Mouse (Mus musculus): ENCODE results near the gene Cenpt. TPM values are rescaled to one million over a fixed set of nuclear protein-coding genes. Genes with fewer than 3 reads are reported as not detected.
"Not testable (repeated sequence)": the region's sequence is repeated elsewhere in the genome, so short reads cannot be mapped to it uniquely, and the experiment has no call there.

Gene Cenpt
- total RNA-seq, 1 experiment from 2014 or later: 7.5 TPM

DNA sequence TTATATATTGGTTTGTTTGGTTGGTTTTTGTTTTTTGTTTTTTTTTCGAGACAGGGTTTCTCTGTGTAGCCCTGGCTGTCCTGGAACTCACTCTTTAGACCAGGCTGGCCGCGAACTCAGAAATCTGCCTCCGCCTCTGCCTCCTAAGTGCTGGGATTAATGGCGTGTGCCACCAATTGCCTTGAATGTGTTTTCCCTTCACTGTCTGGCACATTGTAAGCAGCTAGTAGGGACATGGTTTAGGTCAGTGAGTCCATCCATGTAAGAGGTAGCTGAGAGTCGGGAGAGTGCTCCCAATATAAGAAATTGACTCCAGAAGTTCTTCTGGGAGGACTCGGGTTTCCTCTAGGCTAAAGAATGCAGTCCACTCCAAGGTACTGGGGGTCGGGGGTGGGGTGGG, 1.2 kb upstream of the Cenpt start:
- DNase-seq: no peak

DNA sequence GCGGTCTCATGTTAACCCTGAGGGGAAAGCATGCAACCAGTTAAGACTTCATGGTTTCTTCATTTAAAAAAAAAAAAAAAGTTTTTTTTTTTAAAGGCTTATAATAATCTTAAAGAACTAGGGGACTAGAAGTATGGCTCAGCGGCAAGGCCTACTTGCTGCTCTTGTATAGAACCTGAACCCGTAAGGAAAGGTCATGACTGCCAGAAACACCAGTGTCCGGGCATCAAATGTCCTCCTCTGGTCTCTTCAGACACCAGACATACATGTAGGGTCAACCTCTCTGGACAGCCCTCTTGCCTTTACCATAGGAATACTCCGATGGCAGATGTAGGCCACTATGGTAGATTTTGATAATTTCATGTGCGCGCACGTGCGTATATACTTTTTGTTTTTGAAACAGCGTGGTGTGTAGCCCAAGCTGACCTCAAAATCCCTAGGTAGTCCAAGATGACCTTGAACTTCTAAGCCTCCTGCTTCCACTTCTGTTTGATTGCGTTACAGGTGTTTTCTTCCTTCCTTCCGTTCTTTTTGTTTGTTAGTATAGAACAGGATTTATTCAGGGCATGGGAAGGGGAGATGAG, 840 bp downstream of the Cenpt start:
- no peak for DNase-seq

DNA sequence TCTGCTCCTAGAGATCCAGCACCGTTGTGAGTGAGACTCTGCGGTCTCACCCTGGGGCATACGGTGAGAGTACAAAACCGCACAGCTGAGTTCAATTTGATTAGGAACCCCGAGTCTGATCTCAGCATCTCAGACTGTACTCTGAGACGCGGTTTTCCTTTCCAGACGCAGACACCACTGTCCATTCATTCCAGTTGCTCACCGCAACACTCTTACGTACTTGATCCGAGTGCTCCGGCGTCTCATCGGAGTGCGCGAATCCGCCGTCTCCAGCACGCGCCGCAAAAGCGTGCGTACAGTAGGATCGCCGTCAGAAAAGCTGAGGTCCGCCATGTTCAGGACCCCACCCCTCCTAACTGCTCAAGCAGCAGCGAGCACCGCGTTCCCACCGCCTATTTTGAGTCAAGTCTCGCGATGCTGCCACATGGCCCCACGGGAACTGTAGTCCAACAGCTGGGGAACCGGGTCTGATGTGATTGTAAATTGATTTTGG, 1.4 kb downstream of the Cenpt start:
- peak; percentile 89 for DNase-seq

DNA sequence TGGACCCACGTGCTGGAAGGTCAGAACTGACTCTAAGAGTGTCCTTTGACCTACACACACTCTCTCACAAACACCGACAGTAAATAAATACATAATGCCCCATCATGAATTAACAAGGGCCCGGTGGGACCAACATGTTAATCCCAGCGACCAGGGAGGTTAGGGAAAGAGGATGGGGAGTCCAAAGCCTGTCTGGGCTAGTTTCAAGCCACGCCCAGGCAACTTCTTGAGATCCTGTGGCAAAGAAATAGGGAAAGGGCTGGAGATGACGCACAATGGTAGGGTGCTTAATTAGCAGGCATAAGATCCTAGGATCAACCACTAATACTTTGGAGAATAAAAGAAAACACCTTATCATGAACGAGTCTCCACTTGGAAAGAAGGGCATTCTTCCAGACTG, 2.5 kb downstream of the Cenpt start:
- no peak for DNase-seq

DNA sequence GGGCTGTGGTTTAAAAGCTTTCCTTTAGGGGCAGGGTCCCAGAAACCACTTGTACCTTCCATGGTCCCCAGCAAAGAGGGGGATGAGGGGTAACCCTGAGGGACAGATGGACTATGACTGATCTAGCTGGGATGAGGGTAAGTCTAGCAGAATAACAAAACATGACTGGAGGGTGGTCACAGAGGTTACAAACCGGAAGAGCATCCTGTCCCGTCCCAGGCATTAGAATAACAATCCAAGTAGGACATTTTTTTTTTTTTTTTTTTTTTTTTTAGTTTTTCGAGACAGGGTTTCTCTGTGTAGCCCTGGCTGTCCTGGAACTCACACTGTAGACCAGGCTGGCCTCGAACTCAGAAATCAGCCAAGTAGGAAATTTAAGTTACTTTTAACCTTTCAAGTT, 3.1 kb downstream of the Cenpt start:
- DNase-seq: no peak

DNA sequence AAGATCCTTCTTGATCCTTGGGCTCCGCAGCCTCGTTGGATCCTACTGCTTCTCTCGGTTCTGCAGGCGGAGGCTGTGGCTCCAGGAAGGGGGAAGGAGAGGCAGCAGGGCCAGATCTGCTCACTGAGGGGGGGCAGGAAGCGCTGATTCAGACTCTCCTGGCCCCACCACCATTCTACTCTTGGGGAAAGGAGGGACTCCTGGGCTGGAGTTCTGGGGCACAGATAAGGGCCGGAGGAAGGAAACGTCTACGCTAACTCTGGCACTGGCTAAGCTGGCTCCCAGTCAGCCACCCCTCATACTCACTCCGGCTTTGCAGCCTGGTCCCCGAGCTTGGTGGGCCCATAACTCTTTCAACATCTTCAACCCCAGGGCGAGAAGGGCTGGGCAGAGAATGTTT, 6.4 kb downstream of the Cenpt start:
- DNase-seq: no peak

DNA sequence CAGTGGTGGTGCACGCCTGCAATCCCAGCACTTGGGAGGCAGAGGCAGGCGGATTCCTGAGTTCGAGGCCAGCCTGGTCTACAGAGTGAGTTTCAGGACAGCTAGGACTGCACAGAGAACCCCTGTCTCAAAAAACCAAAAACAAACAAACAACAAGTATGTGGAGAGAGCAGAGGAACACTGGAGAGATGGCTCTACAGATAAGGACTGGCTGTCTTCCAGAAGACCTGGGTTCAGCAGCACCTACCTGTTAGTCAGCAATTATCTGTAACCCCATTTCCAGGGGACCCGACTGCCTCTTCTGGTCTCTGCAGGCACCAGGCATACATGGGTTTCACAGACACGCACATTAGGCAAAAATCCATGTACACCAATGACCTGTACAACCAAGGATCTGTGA, 13.9 kb downstream of the Cenpt start:
- DNase-seq: no peak

DNA sequence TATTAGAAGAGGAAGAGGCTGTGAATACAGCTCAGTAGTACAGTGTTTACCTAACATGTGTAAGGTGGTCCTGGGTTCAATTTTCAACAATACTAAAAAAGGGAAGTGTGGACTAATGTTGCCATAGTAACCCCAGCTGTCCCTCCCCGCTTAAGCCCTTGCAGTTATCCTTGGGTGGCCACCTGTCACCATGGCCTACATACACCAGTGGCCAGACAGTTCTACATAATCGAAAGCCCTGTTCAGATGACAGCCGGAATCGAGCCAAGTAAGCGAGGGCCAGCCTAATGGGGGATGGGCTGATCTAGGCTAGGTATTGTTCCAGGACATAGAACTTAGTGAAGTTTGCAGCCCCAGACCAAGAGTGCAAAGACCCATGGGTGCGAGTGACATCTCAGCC, 16.1 kb downstream of the Cenpt start:
- DNase-seq: no peak

DNA sequence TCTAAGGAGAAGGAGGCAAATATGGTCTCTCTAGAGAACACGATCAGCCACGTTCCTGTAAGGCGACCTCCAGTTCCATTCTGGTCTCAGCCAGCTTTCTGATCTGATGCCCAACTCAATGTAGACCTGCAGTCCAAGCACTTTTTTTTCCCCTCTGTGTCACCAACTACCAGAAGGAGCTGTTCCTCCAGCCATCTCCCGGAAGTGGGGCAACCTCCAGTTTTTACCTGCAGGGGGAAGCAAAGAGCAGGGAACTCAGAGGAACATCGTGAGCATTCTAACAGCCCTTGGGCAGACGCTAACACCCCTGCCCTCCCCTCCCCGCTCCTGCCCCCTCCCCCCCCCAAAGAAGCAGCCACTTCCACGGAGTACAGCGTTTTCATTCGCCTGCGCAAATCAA, 17.8 kb downstream of the Cenpt start:
- DNase-seq: peak; percentile 74

DNA sequence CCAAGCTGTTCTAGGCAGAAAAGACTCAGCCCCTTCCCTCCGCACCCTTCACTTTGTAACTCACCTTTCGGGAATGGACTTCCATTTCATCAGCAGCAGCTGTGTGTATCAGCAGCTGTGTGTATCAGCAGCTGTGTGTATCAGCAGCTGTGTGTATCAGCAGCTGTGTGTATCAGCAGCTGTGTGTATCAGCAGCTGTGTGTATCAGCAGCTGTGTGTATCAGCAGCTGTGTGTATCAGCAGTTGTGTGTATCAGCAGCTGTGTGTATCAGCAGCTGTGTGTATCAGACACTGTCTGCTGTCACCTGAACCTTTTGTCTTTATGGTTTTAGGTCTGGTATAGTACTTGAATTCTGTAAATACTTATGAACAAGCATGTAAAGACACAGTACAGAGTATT, 19.3 kb downstream of the Cenpt start:
- not testable (repeated sequence) for DNase-seq

DNA sequence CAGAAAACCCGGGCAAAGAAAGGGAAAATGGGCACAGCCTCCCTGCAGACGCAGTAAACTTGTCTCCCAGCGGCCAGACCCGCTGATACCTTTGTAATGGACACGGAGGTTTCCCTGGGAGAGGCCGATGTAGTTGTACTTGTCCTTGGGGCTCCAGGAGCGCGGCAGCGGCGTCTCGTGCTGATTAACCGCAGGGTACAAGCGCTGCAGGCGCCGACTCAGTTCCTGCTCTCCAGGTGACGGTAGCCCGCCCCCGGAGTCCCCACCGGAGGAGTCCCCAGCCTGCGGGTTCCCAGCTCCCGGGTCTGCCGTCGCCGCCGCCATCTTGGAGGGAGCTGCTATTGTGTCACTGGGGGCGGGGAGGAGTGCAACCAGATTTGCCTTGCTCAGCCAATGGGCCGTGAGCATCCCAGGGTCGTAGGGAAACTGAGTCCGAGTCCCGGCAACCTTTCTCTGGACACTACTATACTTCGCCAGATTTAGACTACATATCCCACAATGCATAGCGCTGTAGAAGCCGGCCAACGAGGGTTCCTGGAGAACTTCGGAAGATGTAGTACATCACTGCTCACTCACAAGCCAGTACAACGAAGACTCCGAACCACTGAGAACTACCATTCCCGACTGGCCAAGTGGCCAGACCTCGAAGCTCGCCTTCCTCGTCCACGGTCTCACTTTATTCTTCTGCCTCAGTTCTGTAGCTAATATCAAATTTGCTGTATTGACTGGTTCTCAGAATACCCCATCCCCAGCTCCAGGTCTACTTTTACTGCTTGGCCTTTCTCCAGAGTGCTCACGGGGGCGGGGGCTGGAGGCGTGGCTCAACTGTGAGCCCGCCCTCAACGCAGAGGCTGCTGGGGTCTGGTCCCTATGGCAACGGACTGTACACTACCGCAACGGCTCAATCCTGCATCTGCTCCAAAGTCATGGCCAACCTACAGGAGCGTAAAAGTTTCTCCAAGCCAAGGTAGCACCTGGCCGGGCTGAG, 25.9 kb downstream of the Cenpt start, which contains the start of the genes Ranbp10 and Tsnaxip1:
Gene Ranbp10 (minus strand): TSS at position 490 of the 988 bp plus-strand sequence.
Gene Tsnaxip1 (plus strand): TSS at position 871 of the 988 bp plus-strand sequence.
- peak; percentile 91 for DNase-seq

DNA sequence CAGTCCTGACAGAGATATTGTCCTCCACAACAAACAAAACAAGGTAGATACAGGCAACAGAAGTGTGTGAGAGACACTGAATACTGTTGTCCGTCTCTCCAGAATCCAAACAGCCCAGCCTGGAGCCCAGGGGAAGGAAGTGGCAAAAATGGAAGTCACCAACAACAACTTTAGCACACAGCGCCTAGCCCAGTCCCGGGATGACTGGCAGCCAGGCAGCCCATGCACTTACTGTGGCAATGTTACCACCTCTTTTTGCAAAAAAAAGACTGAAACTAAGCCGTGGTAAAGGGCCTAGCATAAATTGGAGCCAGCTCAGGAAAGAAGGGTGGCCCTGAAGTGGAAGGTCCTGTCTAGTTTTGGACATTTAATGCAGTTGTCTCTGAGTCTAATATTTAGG, 26.7 kb downstream of the Cenpt start:
- DNase-seq: no peak

DNA sequence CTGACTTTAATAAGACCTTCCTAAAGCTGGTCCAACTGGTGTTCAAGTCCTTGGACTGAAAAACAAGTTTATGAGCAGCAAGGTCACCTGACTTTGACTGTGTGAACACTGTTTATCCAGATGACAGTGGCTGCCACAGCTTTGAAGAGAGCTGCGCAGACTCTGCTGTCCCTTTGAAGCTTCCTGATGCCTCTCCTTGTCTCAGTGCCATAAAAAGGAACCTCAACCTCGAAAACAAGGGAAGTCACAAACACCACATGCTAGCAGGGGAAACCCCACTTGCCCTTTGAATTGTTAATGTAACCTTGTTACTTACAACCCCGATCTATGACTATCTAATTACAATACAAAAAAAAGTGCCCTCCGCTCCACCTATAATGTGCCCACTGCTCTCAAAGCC, 27.6 kb downstream of the Cenpt start:
- no peak for DNase-seq

DNA sequence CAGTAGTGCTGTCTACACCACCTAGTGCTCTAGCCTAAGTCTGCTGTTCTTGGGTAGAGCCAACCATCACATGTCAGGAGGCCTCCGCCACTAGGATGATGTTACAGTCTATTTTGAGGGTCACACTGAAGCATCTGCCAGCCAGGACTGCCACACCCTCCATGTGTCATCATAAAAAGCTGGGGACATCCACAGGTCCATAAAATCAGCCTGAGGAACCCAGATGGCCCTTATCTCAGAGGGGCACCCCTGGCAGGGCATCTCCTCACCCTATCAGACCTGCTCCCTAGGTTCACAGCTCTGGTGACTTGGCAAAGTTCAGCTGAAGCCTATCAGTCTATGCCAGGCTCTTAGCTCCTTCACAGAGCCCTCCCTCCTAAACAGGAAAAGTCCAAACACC, 32.2 kb downstream of the Cenpt start:
- no peak for DNase-seq

DNA sequence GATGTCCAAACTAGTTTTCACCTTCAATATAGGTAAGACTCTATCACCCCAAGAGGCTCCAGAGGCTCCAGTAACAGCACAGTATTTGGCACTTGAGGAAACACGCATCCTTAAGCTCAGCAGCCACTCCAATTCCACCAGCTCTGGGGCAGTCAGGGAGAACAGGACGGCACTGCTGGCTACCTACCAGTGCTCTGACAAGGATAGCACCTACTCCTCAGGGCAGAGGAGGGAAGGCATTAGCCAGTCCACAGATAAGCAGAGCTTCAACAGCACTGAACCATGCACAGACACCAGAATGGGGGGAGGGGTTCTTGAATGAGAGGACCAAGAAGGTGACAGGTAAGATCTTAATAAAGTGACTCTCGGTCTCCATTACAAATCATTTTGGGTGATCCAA, 33.4 kb downstream of the Cenpt start:
- DNase-seq: no peak

DNA sequence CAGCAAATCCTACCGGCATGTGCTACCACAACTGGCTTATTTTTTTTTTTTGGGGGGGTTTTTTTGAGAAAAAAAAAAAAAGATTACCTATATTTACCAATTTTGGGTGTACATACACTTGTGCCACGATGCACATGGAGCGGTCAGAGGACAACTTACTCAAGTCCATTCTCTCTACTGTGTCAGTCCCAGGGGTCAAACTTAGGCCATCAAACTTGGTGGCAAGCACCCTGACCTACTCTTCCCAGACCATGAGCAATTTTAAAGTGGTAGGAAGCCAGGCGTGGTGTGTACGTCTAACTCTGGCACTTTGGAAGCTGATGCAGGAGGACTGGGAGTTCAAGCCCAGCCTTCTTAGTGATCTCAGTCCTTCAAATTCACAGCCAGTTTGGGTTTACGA, 39.8 kb downstream of the Cenpt start:
- DNase-seq: no peak

DNA sequence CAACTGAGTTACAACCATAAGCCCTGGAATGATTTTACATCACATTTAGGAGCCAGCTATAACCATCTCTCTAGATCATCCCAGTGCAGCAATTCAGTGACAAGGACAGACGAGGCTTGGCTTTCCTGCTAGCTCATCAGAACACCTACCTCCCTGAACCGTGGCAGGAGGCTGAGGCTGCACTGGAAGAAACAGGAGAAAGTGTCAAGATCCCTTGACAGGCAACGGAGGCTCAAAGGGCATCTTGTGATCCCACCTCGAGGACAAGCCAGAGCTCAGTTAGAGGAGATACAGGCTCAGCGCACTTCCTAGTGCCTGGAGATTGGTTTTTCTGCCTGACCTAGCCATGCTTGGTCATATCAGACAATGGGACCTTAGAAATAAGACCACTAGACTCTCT, 40.6 kb downstream of the Cenpt start:
- DNase-seq: no peak

DNA sequence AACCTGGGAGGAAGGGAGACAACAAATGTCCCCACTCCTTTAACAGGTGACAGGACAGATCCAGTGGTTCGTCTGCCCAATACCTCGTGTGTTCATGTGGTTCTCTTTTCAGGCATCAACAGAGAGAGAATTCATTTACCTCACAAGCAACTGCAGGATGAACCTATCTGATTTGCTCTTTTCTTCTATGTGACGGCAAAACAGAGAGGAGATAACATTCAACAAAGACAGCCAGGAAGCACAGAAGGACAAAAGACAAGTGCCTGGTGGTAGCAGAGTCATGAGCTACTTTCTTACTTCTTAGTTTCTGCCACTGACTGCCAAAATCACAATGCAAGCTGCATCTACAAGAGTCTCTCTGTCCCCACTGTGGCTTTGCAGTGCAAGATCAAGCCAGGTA, 41.5 kb downstream of the Cenpt start:
- DNase-seq: no peak

DNA sequence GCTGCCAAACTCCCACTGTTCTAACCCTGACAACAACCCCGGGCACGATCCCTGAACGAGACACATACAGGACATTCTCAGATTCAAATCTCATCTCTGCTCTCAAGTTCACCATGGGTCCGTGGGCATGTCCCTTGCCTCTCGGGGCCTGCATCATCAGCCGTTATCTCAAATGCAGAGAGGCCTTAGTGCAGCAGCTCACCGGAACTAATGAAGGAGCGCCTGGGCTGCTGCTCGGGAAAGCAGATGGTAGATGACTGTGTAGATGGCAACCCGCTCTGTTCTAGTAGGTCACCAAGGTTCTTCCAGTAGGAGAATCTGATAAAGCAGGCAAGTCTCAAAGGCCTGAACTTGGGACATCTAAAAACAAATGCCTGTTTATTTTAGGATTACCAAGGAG, 42.0 kb downstream of the Cenpt start:
- DNase-seq: no peak

DNA sequence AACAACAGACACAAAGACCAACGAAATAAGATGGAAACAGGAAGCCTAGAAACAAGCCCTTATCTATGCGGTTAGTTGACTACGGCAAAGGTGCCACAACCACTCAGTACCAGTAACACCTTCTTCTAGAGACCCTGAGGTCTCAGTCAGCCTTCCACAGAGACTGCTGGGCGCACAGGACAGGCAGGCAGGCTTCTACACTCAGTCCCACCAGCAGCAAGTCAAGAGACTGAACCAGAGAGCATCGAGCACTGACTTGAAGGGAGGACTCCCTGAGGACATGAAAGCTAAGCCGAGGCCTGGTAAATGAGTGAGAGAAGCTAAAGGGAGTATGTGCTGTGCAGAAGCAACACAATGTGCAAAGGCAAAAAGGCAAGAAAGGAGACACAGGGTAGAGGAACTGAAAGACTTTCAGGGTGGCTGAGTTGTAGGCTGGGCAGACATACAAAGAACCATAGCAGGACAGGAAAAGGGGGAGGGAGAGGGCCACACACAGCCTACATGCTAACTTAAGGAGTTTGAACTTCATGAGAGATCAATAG, 42.8 kb downstream of the Cenpt start:
- no peak for DNase-seq

DNA sequence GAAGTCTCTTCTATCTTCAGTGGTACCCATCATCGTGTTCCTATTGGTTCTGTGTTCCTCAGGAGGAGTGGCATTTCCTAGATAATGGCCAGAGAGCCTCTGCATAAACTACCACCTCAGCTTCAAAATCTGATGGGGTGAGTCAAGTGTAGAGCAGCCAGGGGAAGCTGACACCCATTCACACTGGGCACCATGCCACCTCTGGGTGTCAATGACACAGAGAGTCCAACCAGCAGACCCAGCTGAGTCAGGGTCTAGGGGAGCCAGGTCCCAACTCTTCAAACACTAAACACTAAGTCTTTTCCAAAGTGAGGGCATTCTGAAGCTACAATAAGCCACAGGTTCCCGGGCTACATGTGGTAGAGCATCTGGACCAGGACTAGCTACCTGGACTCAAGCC, 44.6 kb downstream of the Cenpt start:
- DNase-seq: peak; percentile 62

DNA sequence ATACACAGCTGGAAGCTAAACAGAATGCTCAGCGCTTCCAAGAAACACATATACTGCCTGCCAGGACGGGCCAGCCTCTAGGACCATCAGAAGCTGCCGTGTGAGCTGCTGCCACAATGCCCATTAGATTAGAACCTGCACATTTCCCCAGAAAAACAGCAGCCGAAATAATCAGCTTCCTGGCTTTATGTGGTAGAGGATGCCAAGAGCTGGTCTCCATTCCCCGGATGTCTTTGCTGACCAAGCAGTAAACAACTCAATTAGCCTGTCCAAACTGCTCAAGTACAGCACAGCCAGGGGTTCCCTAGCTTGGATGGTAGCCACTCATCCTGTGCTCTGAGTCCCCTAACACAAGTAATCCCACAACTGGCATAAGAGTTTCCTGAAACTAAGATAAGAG, 45.3 kb downstream of the Cenpt start:
- DNase-seq: no peak

DNA sequence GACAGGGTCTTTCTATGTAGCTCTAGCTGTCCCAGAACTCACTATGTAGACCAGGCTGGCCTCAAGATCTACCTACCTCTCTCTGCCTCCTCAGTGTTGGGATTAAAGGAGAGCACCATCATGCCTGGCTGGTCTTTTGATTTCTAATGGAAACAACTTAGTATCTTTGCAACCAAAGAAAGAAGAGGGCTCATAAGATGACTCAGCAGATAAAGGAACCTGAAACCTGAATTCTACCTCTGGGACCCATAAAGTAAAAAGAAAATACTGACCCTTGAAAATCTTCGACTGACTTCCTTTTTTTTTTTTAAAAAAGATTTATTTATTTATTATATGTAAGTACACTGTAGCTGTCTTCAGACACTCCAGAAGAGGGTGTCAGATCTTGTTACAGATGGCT, 47.1 kb downstream of the Cenpt start:
- DNase-seq: no peak

Measured in adrenal gland, postnatal 25 days (tissue).